Mouse (Mus musculus): Measurements from ENCODE around the gene Gpr137b.

GRCm38 (mm10) chr13:13328876-13329275 is 64.9 kb downstream of the Gpr137b start:
- TF ChIP-seq TCF12 (IDR thresholded peaks at IDR 0.05; ENCODE audit: insufficient read depth, poor library complexity, severe bottlenecking) (no peak), POLR2AphosphoS2 (IDR thresholded peaks at IDR 0.05; ENCODE audit: insufficient read length, low read depth) (no peak), CEBPB (IDR thresholded peaks at IDR 0.05; ENCODE audit: insufficient read depth, poor library complexity, severe bottlenecking) (no peak), POLR2A (IDR thresholded peaks at IDR 0.05; ENCODE audit: insufficient read length, low read depth) (no peak), MAX (IDR thresholded peaks at IDR 0.05; ENCODE audit: low read depth) (no peak), REST (IDR thresholded peaks at IDR 0.05; ENCODE audit: insufficient read depth, insufficient read length) (no peak), E2F4 (IDR thresholded peaks at IDR 0.05; ENCODE audit: insufficient read depth) (no peak), USF1 (IDR thresholded peaks at IDR 0.05; ENCODE audit: low read depth) (no peak), MYOD1 (IDR thresholded peaks at IDR 0.05; ENCODE audit: control insufficient read depth in 1 of 3, insufficient read length in 2 of 3, low read depth in 2 of 3) (no peak), MYOG (IDR thresholded peaks at IDR 0.05; ENCODE audit: control insufficient read depth in 1 of 3, insufficient read depth in 1 of 3, insufficient read length in 2 of 3, low read depth in 2 of 3) (no peak), TCF3 (IDR thresholded peaks at IDR 0.05; ENCODE audit: insufficient read length, low read depth) (no peak)
